Mouse (Mus musculus) stomach, postnatal 0 days (tissue): Measurements from ENCODE around the gene Prpf38b. TPM values are rescaled to one million over a fixed set of nuclear protein-coding genes. Genes with fewer than 3 reads are reported as not detected.

Source experiments
- ATAC-seq: fragments of 200-750 bp; cut with Nextera tagmentation; 2 replicates; pipeline ENCODE4 v1.8.0; 2017; ENCODE audit not compliant: low FRiP score, low TSS enrichment
- DNase-seq: peaks from one replicate; pipeline ENCODE4 v3.0.0-alpha.2; 2016; ENCODE audit warnings: low spot score
- H3K27ac ChIP-seq: fragments of 300-500 bp; sonication (generic); replicated peaks from 2 replicates; pipeline ENCODE4 v1.5.1; 2014; ENCODE audit warnings: mild to moderate bottlenecking, control low read depth
- H3K27me3 ChIP-seq: fragments of 300-500 bp; sonication (generic); 2 replicates; pipeline ENCODE4 v1.6.1; 2014; ENCODE audit warnings: low read length; ENCODE audit not compliant: control insufficient read depth, insufficient read depth
- H3K36me3 ChIP-seq: fragments of 300-500 bp; sonication (generic); 2 replicates; pipeline ENCODE4 v1.6.1; 2014; ENCODE audit warnings: low read length, mixed read lengths; ENCODE audit not compliant: control insufficient read depth, insufficient read depth
- H3K4me1 ChIP-seq: fragments of 300-500 bp; sonication (generic); replicated peaks from 2 replicates; pipeline ENCODE4 v1.6.1; 2014; ENCODE audit warnings: antibody characterized with exemption; ENCODE audit not compliant: control insufficient read depth, insufficient read depth
- H3K4me2 ChIP-seq: fragments of 300-500 bp; sonication (generic); replicated peaks from 2 replicates; pipeline ENCODE4 v1.6.1; 2014; ENCODE audit warnings: low read depth, mild to moderate bottlenecking, control low read depth, moderate library complexity
- H3K4me3 ChIP-seq: fragments of 300-500 bp; sonication (generic); 2 replicates; pipeline ENCODE4 v1.5.1; 2014; ENCODE audit warnings: low read depth, low read length, control low read depth
- H3K9ac ChIP-seq: fragments of 300-500 bp; sonication (generic); 2 replicates; pipeline ENCODE4 v1.6.1; 2014; ENCODE audit warnings: mild to moderate bottlenecking, low read length, control low read depth, mixed read lengths
- H3K9me3 ChIP-seq: fragments of 300-500 bp; sonication (generic); 2 replicates; pipeline ENCODE4 v1.6.1; 2016; ENCODE audit warnings: low read length; ENCODE audit not compliant: control insufficient read depth
- CTCF ChIP-seq: IDR thresholded peaks from 2 replicates; pipeline ENCODE4 v1.5.1; 2016; ENCODE audit warnings: antibody characterized with exemption, low read depth, mild to moderate bottlenecking, moderate library complexity
- EP300 ChIP-seq: optimal IDR thresholded peaks from 2 replicates; pipeline ENCODE3; 2016; ENCODE audit warnings: antibody characterized with exemption
- WGBS: fragments of 180-500 bp; shearing (Covaris S2); extraction: QIAGEN DNeasy Blood & Tissue Kit; methylation state at CpG from one replicate; pipeline ENCODE4 v1.1.7; 2014; 5-methylcytosine and 5-hydroxymethylcytosine counted together
- polyA plus RNA-seq: library from polyadenylated mRNA; unstranded; fragments of >200 nt; fragmentation: Nextera tagmentation; extraction: Ambion mirVana; gene quantifications from 2 replicates; pipeline ENCODE4 v1.2.1, GENCODE M21; 2015

The Prpf38b gene
- polyA plus RNA-seq, 1 experiment from 2014 or later, result 31.1 TPM

DNA sequence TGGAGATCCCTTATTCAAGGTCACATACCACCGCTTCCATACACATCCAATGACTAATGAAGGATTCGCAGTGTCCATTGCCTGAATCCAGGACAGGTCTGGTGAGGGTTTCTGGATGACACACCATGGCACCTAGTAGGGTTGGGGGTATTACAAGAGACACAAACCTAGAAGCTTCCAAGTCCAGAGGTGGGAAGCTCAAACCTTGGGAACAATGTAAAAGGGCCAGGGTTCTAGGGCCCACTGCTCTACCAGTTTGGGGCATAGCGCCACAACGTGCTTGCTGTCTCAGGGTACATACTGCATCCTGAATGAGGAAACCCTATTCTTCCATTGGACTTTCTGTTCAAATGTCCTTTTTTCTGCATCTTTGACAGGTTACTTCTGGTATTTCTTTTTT lies 12.9 kb downstream of the Prpf38b start:
- Histone ChIP-seq H3K4me3 (no peak overlapping the region), H3K9ac (no peak overlapping the region), H3K27me3 (no peaks in the 10 kb centered on the region), H3K27ac (no peak overlapping the region), H3K4me1 (no peaks in the 10 kb centered on the region), H3K9me3 (no peaks in the 10 kb centered on the region), H3K36me3 (peaks cover 3% of the 10 kb centered on the region; the same call in 1 of the 2 replicates), H3K4me2 (no peak overlapping the region)
- 92% methylated on average over 4 of the region's 4 CpGs for WGBS
- ATAC-seq (peak; percentile 39; the same call in 1 of the 2 replicates), DNase-seq (no peak)
- TF ChIP-seq EP300, result no peak
- TF ChIP-seq CTCF, result no peak

DNA sequence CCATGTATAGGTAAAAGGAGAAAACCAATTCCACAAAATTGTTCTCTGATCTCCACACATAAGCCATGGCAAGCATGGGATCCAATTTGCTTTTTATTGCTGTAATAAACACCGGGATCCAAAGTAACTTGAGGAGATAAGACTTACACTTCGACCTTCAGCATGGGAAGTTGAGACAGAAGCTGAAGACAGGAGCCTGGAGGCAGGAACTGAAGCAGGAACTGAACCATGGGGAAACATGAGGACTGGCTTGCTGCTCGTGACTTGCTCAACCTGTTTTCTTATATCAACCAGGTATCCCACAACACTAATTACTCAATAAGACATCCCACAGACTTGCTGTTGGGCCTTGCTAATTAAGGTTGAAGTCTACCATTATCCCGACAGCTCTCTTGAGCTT lies 18.6 kb downstream of the Prpf38b start:
- H3K9ac ChIP-seq, result no peak overlapping the region
- no peaks in the 10 kb centered on the region for H3K36me3 ChIP-seq
- DNase-seq (no peak), ATAC-seq (no peak)
- H3K4me1 ChIP-seq, result no peaks in the 10 kb centered on the region
- H3K4me3 ChIP-seq, result no peak overlapping the region
- H3K9me3 ChIP-seq, result no peaks in the 10 kb centered on the region
- no peak overlapping the region for H3K4me2 ChIP-seq
- no peak overlapping the region for H3K27ac ChIP-seq
- 54% methylated on average over 4 of the region's 4 CpGs for WGBS
- no peaks in the 10 kb centered on the region for H3K27me3 ChIP-seq
- TF ChIP-seq CTCF (no peak), EP300 (no peak)

DNA sequence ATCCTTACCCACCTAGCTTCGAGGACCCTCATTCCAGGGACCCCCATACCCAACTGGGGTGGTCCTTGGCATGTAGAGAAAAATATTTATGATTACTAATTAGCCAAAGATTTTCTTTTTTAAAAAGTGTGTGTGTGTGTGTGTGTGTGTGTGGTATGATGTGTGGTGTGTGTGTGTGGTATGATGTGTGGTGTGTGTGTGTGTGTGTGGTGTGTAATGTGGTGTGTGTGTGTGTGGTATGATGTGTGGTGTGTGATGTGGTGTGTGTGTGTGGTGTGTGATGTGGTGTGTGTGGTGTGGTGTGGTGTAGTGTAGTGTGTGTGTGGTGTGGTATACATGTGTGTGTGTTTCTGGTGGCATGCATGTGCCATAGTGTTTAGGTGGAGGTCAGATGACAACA lies 19.4 kb downstream of the Prpf38b start:
- no peaks in the 10 kb centered on the region for H3K27me3 ChIP-seq
- DNase-seq, result no peak

DNA sequence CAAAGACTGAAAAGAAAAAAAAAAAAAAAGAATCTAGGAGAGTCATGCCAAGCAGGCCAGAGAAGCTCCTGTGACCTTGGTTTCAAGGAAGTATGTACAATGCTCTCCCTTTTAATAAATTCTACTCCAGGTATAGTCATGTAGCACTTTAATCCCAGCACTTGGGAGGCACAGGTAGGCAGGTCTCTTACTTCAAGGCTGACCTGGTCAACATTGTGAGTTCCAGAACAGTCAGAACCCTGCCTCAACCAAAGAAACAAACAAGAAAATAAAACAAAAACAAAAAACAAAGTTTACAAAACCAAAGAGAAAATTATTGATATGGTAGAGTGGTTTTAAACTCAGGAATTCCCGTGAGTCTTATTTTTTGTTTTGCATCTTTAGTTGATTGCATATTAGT lies 21.6 kb downstream of the Prpf38b start, which contains the start of gene Fndc7:
TSS of gene Fndc7 (minus strand) at position 101 of the 400 bp plus-strand sequence.
- no peaks in the 10 kb centered on the region for H3K9me3 ChIP-seq
- no peaks in the 10 kb centered on the region for H3K4me1 ChIP-seq
- H3K27ac ChIP-seq, result no peak within 1 kb of the TSS
- no peak within 1 kb of the TSS for H3K9ac ChIP-seq
- H3K27me3 ChIP-seq, result no peaks in the 10 kb centered on the region
- no peak within 1 kb of the TSS for H3K4me2 ChIP-seq
- no peak for ATAC-seq
- H3K36me3 ChIP-seq, result no peaks in the 10 kb centered on the region
- no peak for DNase-seq
- 90% methylated on average over 1 of the region's 1 CpGs for WGBS
- no peak within 1 kb of the TSS for H3K4me3 ChIP-seq
- TF ChIP-seq CTCF (no peak), EP300 (no peak)

More for the DNA sequence above, 19.4 kb downstream of the Prpf38b start:
- 75% methylated on average over 1 of the region's 1 CpGs for WGBS
- no peak overlapping the region for H3K9ac ChIP-seq
- H3K27ac ChIP-seq, result no peak overlapping the region
- H3K9me3 ChIP-seq, result no peaks in the 10 kb centered on the region
- no peak overlapping the region for H3K4me3 ChIP-seq
- no peaks in the 10 kb centered on the region for H3K36me3 ChIP-seq
- H3K4me2 ChIP-seq, result no peak overlapping the region
- H3K4me1 ChIP-seq, result no peaks in the 10 kb centered on the region
- TF ChIP-seq EP300, result no peak
- TF ChIP-seq CTCF, result no peak
- ATAC-seq, result no peak

DNA sequence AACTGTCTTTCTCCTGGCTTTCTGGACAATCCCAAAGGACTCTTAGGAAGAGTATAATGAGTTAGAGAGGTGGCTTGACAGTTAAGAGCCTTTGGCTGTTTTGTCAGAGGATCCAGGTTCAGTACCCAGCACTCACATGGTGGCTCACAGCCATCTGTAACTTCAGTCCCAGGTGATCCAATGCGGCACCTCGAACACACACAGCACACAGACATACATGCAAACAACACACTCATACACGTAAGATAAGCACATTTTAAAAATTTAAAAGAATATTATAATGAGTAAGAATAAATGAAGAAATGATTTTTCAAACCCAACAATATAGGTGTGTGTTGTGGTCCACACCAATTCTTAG lies 23.9 kb downstream of the Prpf38b start:
- H3K27ac ChIP-seq, result no peak overlapping the region
- H3K36me3 ChIP-seq, result no peaks in the 10 kb centered on the region

DNA sequence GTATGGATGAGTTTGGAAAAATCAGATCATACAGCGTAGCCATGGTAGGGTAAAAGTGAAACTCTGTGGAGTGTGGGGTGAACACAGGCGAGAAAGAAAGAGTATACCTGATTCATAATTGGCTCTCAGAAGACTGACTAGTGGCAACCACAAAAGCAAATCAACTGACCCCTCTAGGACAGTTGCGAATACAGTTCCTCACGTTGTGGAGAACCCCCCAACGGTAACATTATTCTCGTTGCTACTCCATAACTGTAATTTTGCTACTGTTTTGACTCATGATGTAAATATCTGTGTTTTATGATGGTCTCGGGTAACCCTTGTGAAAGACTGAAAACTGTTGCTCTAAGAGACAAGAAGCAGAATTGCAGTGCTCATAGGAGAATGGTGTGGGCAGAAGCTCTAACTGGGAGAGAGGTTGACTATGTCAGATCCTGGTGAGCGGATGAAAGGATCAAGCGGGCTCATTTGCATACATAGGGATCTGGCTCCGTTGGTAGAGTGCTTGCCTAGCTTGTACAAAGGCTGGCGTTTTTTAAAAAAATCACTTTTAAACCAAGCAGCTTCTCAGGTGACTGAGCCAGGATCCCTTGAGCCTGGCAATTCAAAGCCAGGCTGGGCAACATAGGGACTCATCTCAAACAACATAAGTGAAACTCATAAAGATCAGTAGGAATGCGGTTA lies 24.5 kb downstream of the Prpf38b start:
- H3K36me3 ChIP-seq, result no peaks in the 10 kb centered on the region
- DNase-seq (no peak), ATAC-seq (no peak)
- no peaks in the 10 kb centered on the region for H3K4me1 ChIP-seq
- TF ChIP-seq CTCF, result no peak
- no peak for TF ChIP-seq EP300
- H3K4me2 ChIP-seq, result no peak overlapping the region
- no peaks in the 10 kb centered on the region for H3K27me3 ChIP-seq
- H3K4me3 ChIP-seq, result no peak overlapping the region
- H3K9me3 ChIP-seq, result no peaks in the 10 kb centered on the region
- H3K27ac ChIP-seq, result no peak overlapping the region
- no peak overlapping the region for H3K9ac ChIP-seq
- 66% methylated on average over 12 of the region's 12 CpGs for WGBS

More for the DNA sequence above, 23.9 kb downstream of the Prpf38b start:
- ATAC-seq (no peak), DNase-seq (no peak)
- no peaks in the 10 kb centered on the region for H3K9me3 ChIP-seq
- H3K9ac ChIP-seq, result no peak overlapping the region
- H3K4me1 ChIP-seq, result no peaks in the 10 kb centered on the region
- no peak for TF ChIP-seq CTCF
- TF ChIP-seq EP300, result no peak
- H3K27me3 ChIP-seq, result no peaks in the 10 kb centered on the region
- H3K4me2 ChIP-seq, result no peak overlapping the region
- 89% methylated on average over 3 of the region's 3 CpGs for WGBS
- no peak overlapping the region for H3K4me3 ChIP-seq
